Mouse (Mus musculus): ENCODE data around the gene Cdyl2. TPM values are rescaled to one million over a fixed set of nuclear protein-coding genes. Genes with fewer than 3 reads are reported as not detected.

The Cdyl2 gene
- total RNA-seq (2023) = 16.3 TPM

DNA sequence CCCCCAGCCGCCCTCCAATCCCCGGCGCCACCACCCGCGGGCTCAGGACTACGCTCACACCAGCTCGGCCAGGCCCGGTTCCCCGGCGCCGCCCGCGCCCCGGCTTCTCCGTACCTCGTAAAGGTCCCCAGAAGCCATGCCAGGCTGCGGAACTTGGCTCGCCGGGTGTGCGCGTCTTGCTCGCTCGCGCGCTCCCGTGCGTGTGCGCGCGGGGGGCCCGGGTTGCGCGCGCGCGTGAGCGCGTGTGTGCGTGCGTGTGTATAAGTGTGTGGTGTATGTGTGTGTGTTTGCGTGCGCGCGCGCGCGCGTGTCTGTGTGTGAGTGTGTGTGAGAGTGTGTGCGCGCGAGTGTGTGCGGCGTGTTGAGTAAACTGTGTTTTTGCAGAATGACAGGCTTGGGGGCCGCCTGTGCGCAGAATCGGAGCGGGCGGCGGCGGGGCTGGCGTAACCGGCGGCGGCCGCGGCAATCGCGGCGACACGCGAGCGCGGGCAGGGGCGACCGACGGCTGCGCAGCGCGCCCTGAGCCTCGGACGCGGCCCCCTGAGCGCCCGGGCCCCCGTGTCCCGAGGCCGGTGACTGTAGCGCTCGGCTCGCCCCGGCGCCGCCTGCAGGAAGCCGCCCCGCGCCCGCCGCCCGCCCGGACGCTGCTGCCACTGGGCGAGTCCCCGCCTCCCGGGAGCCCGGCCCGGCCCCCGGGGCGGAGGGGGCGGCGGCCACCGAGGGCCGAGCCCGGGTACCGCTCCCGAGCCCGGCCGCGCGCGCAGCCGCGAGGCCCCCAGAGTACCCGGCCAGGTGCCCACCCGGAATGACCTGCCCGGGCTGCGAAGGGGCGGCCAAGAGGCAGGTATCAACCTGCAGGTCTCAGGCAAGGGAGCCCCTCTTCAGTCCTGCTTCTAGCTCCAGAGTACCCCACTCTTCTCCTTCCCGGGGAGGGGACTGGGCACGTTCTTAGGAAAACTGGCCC, at the start of gene Cdyl2:
Gene Cdyl2, minus strand, starts transcription at position 308 of the 964 bp plus-strand sequence.

Other genes with a start within 250 kb of the Cdyl2 start
- not detected for gene Dynlrb2, start 228.0 kb downstream of the Cdyl2 start, total RNA-seq (2023)
- gene Cmc2, start 188.5 kb upstream of the Cdyl2 start, total RNA-seq (2023) = 7.0 TPM
- 1.4 TPM for gene Cenpn, start 188.7 kb upstream of the Cdyl2 start, total RNA-seq (2023)
- 17.1 TPM for gene Atmin, start 210.4 kb upstream of the Cdyl2 start, total RNA-seq (2023)
- 0.38 TPM for gene 1700030J22Rik, start 246.0 kb upstream of the Cdyl2 start, total RNA-seq (2023)

Data from CD4-positive naive resting alpha-beta T cell, adult 57 days (primary cell).